Mouse (Mus musculus) limb, embryonic 13.5 days (tissue): ENCODE results near the gene Glp1r. TPM values are rescaled to one million over a fixed set of nuclear protein-coding genes. Genes with fewer than 3 reads are reported as not detected.

Experiments used
- ATAC-seq: fragments of 200-750 bp; cut with Nextera tagmentation; 2 replicates; pipeline ENCODE4 v1.8.0; 2017; ENCODE audit warnings: low read depth, moderate number of reproducible peaks, moderate TSS enrichment; ENCODE audit not compliant: low FRiP score
- H3K27ac ChIP-seq: fragments of 300-500 bp; sonication (generic); 2 replicates; pipeline ENCODE4 v1.5.1; 2015; ENCODE audit warnings: inconsistent platforms, mild to moderate bottlenecking, moderate library complexity
- H3K27me3 ChIP-seq: fragments of 300-500 bp; sonication (generic); 2 replicates; pipeline ENCODE4 v1.6.1; 2015; ENCODE audit warnings: mild to moderate bottlenecking, inconsistent platforms
- H3K36me3 ChIP-seq: fragments of 300-500 bp; sonication (generic); 2 replicates; pipeline ENCODE4 v1.6.1; 2015; ENCODE audit warnings: inconsistent platforms, mild to moderate bottlenecking, moderate library complexity
- H3K4me1 ChIP-seq: fragments of 300-500 bp; sonication (generic); 2 replicates; pipeline ENCODE4 v1.6.1; 2015; ENCODE audit warnings: inconsistent platforms
- H3K4me2 ChIP-seq: fragments of 300-500 bp; sonication (generic); replicated peaks from 2 replicates; pipeline ENCODE4 v1.6.1; 2015; ENCODE audit warnings: inconsistent platforms, mild to moderate bottlenecking, moderate library complexity
- H3K4me3 ChIP-seq: fragments of 300-500 bp; sonication (generic); 2 replicates; pipeline ENCODE4 v1.5.1; 2015; ENCODE audit warnings: moderate library complexity, mild to moderate bottlenecking, inconsistent platforms
- H3K9ac ChIP-seq: fragments of 300-500 bp; sonication (generic); 2 replicates; pipeline ENCODE4 v1.6.1; 2015; ENCODE audit warnings: mild to moderate bottlenecking, inconsistent platforms
- H3K9me3 ChIP-seq: fragments of 300-500 bp; sonication (generic); 2 replicates; pipeline ENCODE4 v1.6.1; 2016; ENCODE audit warnings: inconsistent platforms
- WGBS: fragments of 180-500 bp; shearing (Covaris S2); methylation state at CpG from one replicate; pipeline ENCODE4 v1.1.7; 2015; 5-methylcytosine and 5-hydroxymethylcytosine counted together
- polyA plus RNA-seq: library from polyadenylated mRNA; unstranded; fragments of >200 nt; fragmentation: Nextera tagmentation; extraction: Ambion mirVana; gene quantifications from 2 replicates; pipeline ENCODE4 v1.2.1, GENCODE M21; 2015

Gene Glp1r
- polyA plus RNA-seq, 1 experiment from 2014 or later: not detected

- Histone ChIP-seq H3K9ac (no peak overlapping the region), H3K27ac (no peak overlapping the region), H3K36me3 (no peaks in the 10 kb centered on the region), H3K9me3 (peaks cover 2% of the 10 kb centered on the region; the same call in 1 of the 2 replicates), H3K4me1 (no peaks in the 10 kb centered on the region), H3K4me2 (no peak overlapping the region), H3K27me3 (peaks cover 14% of the 10 kb centered on the region), H3K4me3 (no peak overlapping the region)
- 33% methylated on average over 2 of the region's 2 CpGs for WGBS
- ATAC-seq: no peak
These were observed 20.6 kb upstream of the Glp1r start for GRCm38 (mm10) chr17:30881001-30881400.

- no peaks in the 10 kb centered on the region for H3K36me3 ChIP-seq
- H3K9me3 ChIP-seq: peaks cover 8% of the 10 kb centered on the region
- H3K4me1 ChIP-seq: no peaks in the 10 kb centered on the region
- H3K4me2 ChIP-seq: no peak overlapping the region
- no peak for ATAC-seq
- H3K4me3 ChIP-seq: no peak overlapping the region
- 10% methylated on average over 6 of the region's 6 CpGs for WGBS
- H3K9ac ChIP-seq: no peak overlapping the region
- no peak overlapping the region for H3K27ac ChIP-seq
- H3K27me3 ChIP-seq: peaks cover 14% of the 10 kb centered on the region
These were observed 19.4 kb upstream of the Glp1r start for GRCm38 (mm10) chr17:30882206-30882605.

- no peak for ATAC-seq
- H3K36me3 ChIP-seq: no peaks in the 10 kb centered on the region
- no peak overlapping the region for H3K9ac ChIP-seq
- peaks cover 14% of the 10 kb centered on the region for H3K27me3 ChIP-seq
- peaks cover 8% of the 10 kb centered on the region for H3K9me3 ChIP-seq
- no peaks in the 10 kb centered on the region for H3K4me1 ChIP-seq
- WGBS: 69% methylated on average over 8 of the region's 8 CpGs
- no peak overlapping the region for H3K27ac ChIP-seq
- H3K4me3 ChIP-seq: no peak overlapping the region
- H3K4me2 ChIP-seq: no peak overlapping the region
These were observed 18.1 kb upstream of the Glp1r start for GRCm38 (mm10) chr17:30883534-30883933.

- no peak overlapping the region for H3K4me2 ChIP-seq
- no peak overlapping the region for H3K9ac ChIP-seq
- no peak for ATAC-seq
- 0% methylated on average over 1 of the region's 1 CpGs for WGBS
- no peak overlapping the region for H3K27ac ChIP-seq
- H3K4me3 ChIP-seq: no peak overlapping the region
- H3K4me1 ChIP-seq: peaks cover 8% of the 10 kb centered on the region
- no peaks in the 10 kb centered on the region for H3K36me3 ChIP-seq
- H3K27me3 ChIP-seq: peaks cover 14% of the 10 kb centered on the region
- no peaks in the 10 kb centered on the region for H3K9me3 ChIP-seq
These were observed 9.5 kb upstream of the Glp1r start for GRCm38 (mm10) chr17:30892086-30892485.

GRCm38 (mm10) chr17:30892730-30893129 lies 8.9 kb upstream of the Glp1r start:
- 23% methylated on average over 2 of the region's 2 CpGs for WGBS
- Histone ChIP-seq H3K27me3 (peaks cover 19% of the 10 kb centered on the region), H3K9ac (no peak overlapping the region), H3K4me2 (no peak overlapping the region), H3K9me3 (no peaks in the 10 kb centered on the region), H3K4me1 (peaks cover 8% of the 10 kb centered on the region), H3K36me3 (no peaks in the 10 kb centered on the region), H3K4me3 (no peak overlapping the region), H3K27ac (no peak overlapping the region)
- ATAC-seq: no peak

GRCm38 (mm10) chr17:30897075-30897474 lies 4.5 kb upstream of the Glp1r start:
- ATAC-seq: no peak

GRCm38 (mm10) chr17:30904096-30904495 lies 2.5 kb downstream of the Glp1r start:
- 71% methylated on average over 2 of the region's 2 CpGs for WGBS
- Histone ChIP-seq H3K36me3 (no peaks in the 10 kb centered on the region), H3K27me3 (peaks cover 99% of the 10 kb centered on the region), H3K4me2 (no peak overlapping the region), H3K4me3 (no peak overlapping the region), H3K4me1 (peaks cover 6% of the 10 kb centered on the region), H3K27ac (no peak overlapping the region), H3K9me3 (0 out of 2 replicates have a peak, but pooled peaks cover 3% of the 10 kb centered on the region), H3K9ac (no peak overlapping the region)
- no peak for ATAC-seq

More at GRCm38 (mm10) chr17:30897075-30897474, 4.5 kb upstream of the Glp1r start:
- no peak overlapping the region for H3K27ac ChIP-seq
- H3K4me3 ChIP-seq: no peak overlapping the region
- peaks cover 8% of the 10 kb centered on the region for H3K4me1 ChIP-seq
- WGBS: 10% methylated on average over 2 of the region's 2 CpGs
- H3K36me3 ChIP-seq: no peaks in the 10 kb centered on the region
- no peak overlapping the region for H3K4me2 ChIP-seq
- H3K9me3 ChIP-seq: 0 out of 2 replicates have a peak, but pooled peaks cover 3% of the 10 kb centered on the region
- peaks cover 60% of the 10 kb centered on the region for H3K27me3 ChIP-seq
- no peak overlapping the region for H3K9ac ChIP-seq

GRCm38 (mm10) chr17:30907577-30907976 lies 6.0 kb downstream of the Glp1r start:
- H3K4me2 ChIP-seq: no peak overlapping the region
- H3K9ac ChIP-seq: no peak overlapping the region
- H3K4me1 ChIP-seq: peaks cover 21% of the 10 kb centered on the region
- H3K4me3 ChIP-seq: no peak overlapping the region
- no peak for ATAC-seq
- no peak overlapping the region for H3K27ac ChIP-seq
- H3K36me3 ChIP-seq: no peaks in the 10 kb centered on the region
- no peaks in the 10 kb centered on the region for H3K9me3 ChIP-seq
- 69% methylated on average over 4 of the region's 4 CpGs for WGBS
- peaks cover 99% of the 10 kb centered on the region for H3K27me3 ChIP-seq

- Histone ChIP-seq H3K4me2 (peak overlapping the region; percentile 44), H3K9me3 (no peaks in the 10 kb centered on the region), H3K9ac (no peak overlapping the region), H3K27me3 (peaks cover 90% of the 10 kb centered on the region), H3K27ac (no peak overlapping the region), H3K4me3 (0 out of 2 replicates have a peak overlapping the region, but pooled peaks have one; percentile 5), H3K36me3 (no peaks in the 10 kb centered on the region), H3K4me1 (peaks cover 24% of the 10 kb centered on the region)
- ATAC-seq: no peak
- WGBS: 28% methylated on average over 26 of the region's 27 CpGs
These were observed 9.5 kb downstream of the Glp1r start for GRCm38 (mm10) chr17:30910866-30911731.

- Histone ChIP-seq H3K27me3 (peaks cover 84% of the 10 kb centered on the region), H3K4me1 (peaks cover 24% of the 10 kb centered on the region), H3K4me2 (peak overlapping the region; percentile 44), H3K9ac (no peak overlapping the region), H3K27ac (no peak overlapping the region), H3K4me3 (0 out of 2 replicates have a peak overlapping the region, but pooled peaks have one; percentile 5), H3K36me3 (no peaks in the 10 kb centered on the region), H3K9me3 (no peaks in the 10 kb centered on the region)
- WGBS: 12% methylated on average over 8 of the region's 8 CpGs
- no peak for ATAC-seq
These were observed 10.1 kb downstream of the Glp1r start for GRCm38 (mm10) chr17:30911732-30912088.

GRCm38 (mm10) chr17:30912536-30912935 lies 10.9 kb downstream of the Glp1r start:
- Histone ChIP-seq H3K4me1 (peaks cover 24% of the 10 kb centered on the region), H3K27me3 (peaks cover 79% of the 10 kb centered on the region), H3K4me2 (no peak overlapping the region), H3K9ac (no peak overlapping the region), H3K36me3 (no peaks in the 10 kb centered on the region), H3K4me3 (no peak overlapping the region), H3K9me3 (no peaks in the 10 kb centered on the region), H3K27ac (no peak overlapping the region)
- no peak for ATAC-seq
- WGBS: 40% methylated on average over 5 of the region's 5 CpGs

GRCm38 (mm10) chr17:30914264-30914663 lies 12.6 kb downstream of the Glp1r start:
- no peak for ATAC-seq
- no peak overlapping the region for H3K9ac ChIP-seq
- no peak overlapping the region for H3K27ac ChIP-seq
- no peak overlapping the region for H3K4me3 ChIP-seq
- no peaks in the 10 kb centered on the region for H3K36me3 ChIP-seq
- peaks cover 24% of the 10 kb centered on the region for H3K4me1 ChIP-seq
- no peaks in the 10 kb centered on the region for H3K9me3 ChIP-seq
- H3K27me3 ChIP-seq: peaks cover 62% of the 10 kb centered on the region
- H3K4me2 ChIP-seq: no peak overlapping the region
